ENCODE assay signal across 25 mouse cellular contexts in the genomic region with DNA sequence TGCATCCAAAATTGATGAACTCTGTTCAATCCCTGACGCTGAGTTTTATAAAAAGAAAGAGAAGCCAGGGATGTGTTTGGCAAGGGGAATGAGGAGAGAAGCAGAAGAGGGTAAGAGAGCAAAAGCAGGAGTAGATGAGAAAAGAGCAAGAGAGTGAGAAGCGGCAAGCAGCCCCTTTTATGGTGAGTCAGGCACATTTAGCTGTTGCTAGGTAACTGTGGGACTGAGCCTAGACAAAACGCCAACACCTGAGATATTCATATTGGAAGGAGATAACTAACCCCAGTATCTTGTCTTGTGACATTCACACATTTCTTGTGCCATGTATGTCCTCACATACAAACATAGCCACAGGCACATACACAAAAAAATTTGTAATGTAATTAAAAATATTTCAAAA.
DNase-seq lines count a peak whose midpoint lies in the region; ATAC-seq and TF ChIP-seq lines count a peak whose summit lies in the region.
"Had no signal": no experiment of that assay in that cellular context is flagged by ENCODE, and none has a peak within 500 bp of the region (broad histone marks: within the 10 kb centered on the region; RNA-seq: fewer than 3 reads in every experiment).

No protein-coding gene starts in this region.

- no peak overlapping the region for H3K4me3 ChIP-seq in forebrain, embryonic 14.5 days (ENCODE audit: low read depth, low read length)
- H3K4me3 ChIP-seq in forebrain, embryonic 12.5 days (replicated peaks), result no peak overlapping the region
- H3K4me3 ChIP-seq in hindbrain, embryonic 16.5 days (ENCODE audit: low read length), result no peak overlapping the region
- H3K4me3 ChIP-seq in hindbrain, embryonic 14.5 days (replicated peaks; ENCODE audit: low read length), result no peak overlapping the region
- H3K4me3 ChIP-seq in midbrain, embryonic 16.5 days (ENCODE audit: low read depth, low read length), result no peak overlapping the region
- H3K4me3 ChIP-seq in midbrain, embryonic 13.5 days (replicated peaks), result no peak overlapping the region
- no peak overlapping the region for H3K4me3 ChIP-seq in midbrain, postnatal 0 days (ENCODE audit: low read depth, low read length)
- H3K4me3 ChIP-seq: embryonic facial prominence, embryonic 13.5 days; heart, embryonic 13.5 days; limb, embryonic 13.5 days; lung, embryonic 15.5 days had no signal

- H3K27me3 ChIP-seq in forebrain, embryonic 14.5 days (replicated peaks; ENCODE audit: control insufficient read depth, insufficient read depth, low read length), result no peaks in the 10 kb centered on the region
- H3K27me3 ChIP-seq in forebrain, embryonic 12.5 days, result no peaks in the 10 kb centered on the region
- H3K27me3 ChIP-seq in hindbrain, embryonic 16.5 days (replicated peaks; ENCODE audit: control insufficient read depth, insufficient read depth, low read length), result no peaks in the 10 kb centered on the region
- no peaks in the 10 kb centered on the region for H3K27me3 ChIP-seq in hindbrain, embryonic 14.5 days (ENCODE audit: control insufficient read depth, insufficient read depth, low read length)
- H3K27me3 ChIP-seq in midbrain, embryonic 16.5 days (ENCODE audit: control insufficient read depth, insufficient read depth, low read depth, low read length), result no peaks in the 10 kb centered on the region
- no peaks in the 10 kb centered on the region for H3K27me3 ChIP-seq in midbrain, embryonic 13.5 days
- H3K27me3 ChIP-seq in midbrain, postnatal 0 days (ENCODE audit: insufficient read depth, low read length), result no peaks in the 10 kb centered on the region
- H3K27me3 ChIP-seq: CH12.LX; embryonic facial prominence, embryonic 13.5 days; heart, embryonic 13.5 days; limb, embryonic 13.5 days; lung, embryonic 15.5 days had no signal

- H3K9ac ChIP-seq in forebrain, embryonic 14.5 days (ENCODE audit: low read length), result no peak overlapping the region
- no peak overlapping the region for H3K9ac ChIP-seq in forebrain, embryonic 12.5 days
- H3K9ac ChIP-seq in hindbrain, embryonic 16.5 days (ENCODE audit: low read depth, low read length), result no peak overlapping the region
- no peak overlapping the region for H3K9ac ChIP-seq in hindbrain, embryonic 14.5 days
- no peak overlapping the region for H3K9ac ChIP-seq in midbrain, embryonic 16.5 days (ENCODE audit: low read depth, low read length)
- no peak overlapping the region for H3K9ac ChIP-seq in midbrain, embryonic 13.5 days (replicated peaks)
- H3K9ac ChIP-seq in midbrain, postnatal 0 days (replicated peaks; ENCODE audit: low read length, poor library complexity, severe bottlenecking), result no peak overlapping the region
- H3K9ac ChIP-seq: embryonic facial prominence, embryonic 13.5 days; heart, embryonic 13.5 days; limb, embryonic 13.5 days; lung, embryonic 15.5 days had no signal

- DNase-seq in forebrain, embryonic 14.5 days (ENCODE audit: low spot score), result peak; percentile 17
- DNase-seq in hindbrain, embryonic 14.5 days (ENCODE audit: low spot score), result no peak
- DNase-seq in midbrain, postnatal 0 days (ENCODE audit: low spot score), result peak; percentile 45
- no peak for DNase-seq in lung, postnatal 25 days (ENCODE audit: low spot score)
- DNase-seq: adrenal gland, adult 8-10 months; cerebellum, adult 11-12 months; cerebellum, adult 9-11 months; gastrocnemius, postnatal 10 days; heart, postnatal 10 days; kidney, adult 11 months; kidney, postnatal 25 days; right cerebral cortex, adult 18-20 months; thymus, postnatal 4 days had no signal

- TF ChIP-seq CTCF in midbrain, postnatal 0 days (IDR thresholded peaks at IDR 0.05), result no peak

- no peaks in the 10 kb centered on the region for H3K4me1 ChIP-seq in forebrain, embryonic 14.5 days (ENCODE audit: control insufficient read depth, insufficient read depth, low read length)
- H3K4me1 ChIP-seq in forebrain, embryonic 12.5 days, result no peaks in the 10 kb centered on the region
- H3K4me1 ChIP-seq in hindbrain, embryonic 16.5 days (ENCODE audit: control insufficient read depth, insufficient read depth, low read depth, low read length), result no peaks in the 10 kb centered on the region
- H3K4me1 ChIP-seq in hindbrain, embryonic 14.5 days (replicated peaks; ENCODE audit: control insufficient read depth, insufficient read depth, low read length), result no peaks in the 10 kb centered on the region
- peaks cover 4% of the 10 kb centered on the region for H3K4me1 ChIP-seq in midbrain, embryonic 16.5 days (ENCODE audit: control insufficient read depth, insufficient read depth, low read length)
- no peaks in the 10 kb centered on the region for H3K4me1 ChIP-seq in midbrain, embryonic 13.5 days (replicated peaks)
- no peaks in the 10 kb centered on the region; the same call in 1 of the 2 replicates for H3K4me1 ChIP-seq in midbrain, postnatal 0 days (ENCODE audit: insufficient read depth, low read length)
- H3K4me1 ChIP-seq: embryonic facial prominence, embryonic 13.5 days; heart, embryonic 13.5 days; limb, embryonic 13.5 days; lung, embryonic 15.5 days had no signal

- WGBS in forebrain, embryonic 14.5 days, result 52% methylated on average over 3 of the region's 3 CpGs
- WGBS in forebrain, embryonic 12.5 days, result 70% methylated on average over 3 of the region's 3 CpGs
- WGBS in hindbrain, embryonic 16.5 days, result 45% methylated on average over 3 of the region's 3 CpGs
- 59% methylated on average over 3 of the region's 3 CpGs for WGBS in hindbrain, embryonic 14.5 days
- WGBS in midbrain, embryonic 16.5 days, result 40% methylated on average over 3 of the region's 3 CpGs
- 53% methylated on average over 3 of the region's 3 CpGs for WGBS in midbrain, embryonic 13.5 days
- WGBS in midbrain, postnatal 0 days, result 42% methylated on average over 3 of the region's 3 CpGs

- H3K36me3 ChIP-seq in forebrain, embryonic 14.5 days (ENCODE audit: control insufficient read depth, insufficient read depth, low read length), result no peaks in the 10 kb centered on the region
- no peaks in the 10 kb centered on the region for H3K36me3 ChIP-seq in forebrain, embryonic 12.5 days (replicated peaks)
- no peaks in the 10 kb centered on the region for H3K36me3 ChIP-seq in hindbrain, embryonic 16.5 days (ENCODE audit: control insufficient read depth, insufficient read depth, low read length)
- H3K36me3 ChIP-seq in hindbrain, embryonic 14.5 days (replicated peaks; ENCODE audit: control insufficient read depth, insufficient read depth), result no peaks in the 10 kb centered on the region
- H3K36me3 ChIP-seq in midbrain, embryonic 16.5 days (ENCODE audit: control insufficient read depth, insufficient read depth, low read length), result no peaks in the 10 kb centered on the region
- H3K36me3 ChIP-seq in midbrain, embryonic 13.5 days, result no peaks in the 10 kb centered on the region
- no peaks in the 10 kb centered on the region for H3K36me3 ChIP-seq in midbrain, postnatal 0 days (ENCODE audit: insufficient read depth, low read length)
- H3K36me3 ChIP-seq: embryonic facial prominence, embryonic 13.5 days; heart, embryonic 13.5 days; limb, embryonic 13.5 days; lung, embryonic 15.5 days had no signal

- peak; percentile 48; the same call in 1 of the 2 replicates for ATAC-seq in forebrain, embryonic 14.5 days
- no peak for ATAC-seq in forebrain, embryonic 12.5 days (ENCODE audit: low FRiP score)
- ATAC-seq in hindbrain, embryonic 16.5 days, result peak; percentile 68; the same call in 1 of the 2 replicates
- no peak for ATAC-seq in hindbrain, embryonic 14.5 days (ENCODE audit: low FRiP score)
- ATAC-seq in midbrain, embryonic 16.5 days, result peak; percentile 76
- ATAC-seq in midbrain, embryonic 13.5 days, result no peak
- ATAC-seq in midbrain, postnatal 0 days (ENCODE audit: low FRiP score), result no peak
- ATAC-seq: inflammation-experienced regulatory T-cells, adult 6 months had no signal

- H3K4me2 ChIP-seq in forebrain, embryonic 14.5 days (ENCODE audit: low read length), result no peak overlapping the region
- no peak overlapping the region for H3K4me2 ChIP-seq in forebrain, embryonic 12.5 days
- H3K4me2 ChIP-seq in hindbrain, embryonic 16.5 days (ENCODE audit: low read length), result no peak overlapping the region
- H3K4me2 ChIP-seq in hindbrain, embryonic 14.5 days (replicated peaks), result no peak overlapping the region
- H3K4me2 ChIP-seq in midbrain, embryonic 16.5 days (ENCODE audit: low read length), result no peak overlapping the region
- H3K4me2 ChIP-seq in midbrain, embryonic 13.5 days (replicated peaks), result no peak overlapping the region
- H3K4me2 ChIP-seq in midbrain, postnatal 0 days (ENCODE audit: low read depth, low read length, poor library complexity, severe bottlenecking), result no peak overlapping the region
- H3K4me2 ChIP-seq: embryonic facial prominence, embryonic 13.5 days; heart, embryonic 13.5 days; limb, embryonic 13.5 days; liver, embryonic 11.5 days; lung, embryonic 15.5 days had no signal

- H3K27ac ChIP-seq in forebrain, embryonic 14.5 days (ENCODE audit: low read depth, low read length), result no peak overlapping the region
- no peak overlapping the region for H3K27ac ChIP-seq in forebrain, embryonic 12.5 days
- no peak overlapping the region for H3K27ac ChIP-seq in hindbrain, embryonic 16.5 days (ENCODE audit: low read depth, low read length)
- no peak overlapping the region for H3K27ac ChIP-seq in hindbrain, embryonic 14.5 days
- no peak overlapping the region for H3K27ac ChIP-seq in midbrain, embryonic 16.5 days (ENCODE audit: low read length)
- H3K27ac ChIP-seq in midbrain, embryonic 13.5 days, result no peak overlapping the region
- H3K27ac ChIP-seq in midbrain, postnatal 0 days (ENCODE audit: low read depth, low read length), result no peak overlapping the region
- H3K27ac ChIP-seq: embryonic facial prominence, embryonic 13.5 days; heart, embryonic 13.5 days; limb, embryonic 13.5 days; lung, embryonic 15.5 days; macrophage had no signal

- no peaks in the 10 kb centered on the region for H3K9me3 ChIP-seq in forebrain, embryonic 14.5 days (replicated peaks; ENCODE audit: control insufficient read depth, low read length)
- H3K9me3 ChIP-seq in forebrain, embryonic 12.5 days, result no peaks in the 10 kb centered on the region
- no peaks in the 10 kb centered on the region for H3K9me3 ChIP-seq in hindbrain, embryonic 16.5 days (ENCODE audit: control insufficient read depth, low read length)
- H3K9me3 ChIP-seq in hindbrain, embryonic 14.5 days (ENCODE audit: control insufficient read depth, low read length), result no peaks in the 10 kb centered on the region
- no peaks in the 10 kb centered on the region for H3K9me3 ChIP-seq in midbrain, embryonic 16.5 days (replicated peaks; ENCODE audit: control insufficient read depth, low read length, poor library complexity, severe bottlenecking)
- no peaks in the 10 kb centered on the region for H3K9me3 ChIP-seq in midbrain, embryonic 13.5 days
- H3K9me3 ChIP-seq in midbrain, postnatal 0 days (ENCODE audit: low read length), result no peaks in the 10 kb centered on the region
- H3K9me3 ChIP-seq: embryonic facial prominence, embryonic 13.5 days; heart, embryonic 13.5 days; limb, embryonic 13.5 days; lung, embryonic 15.5 days had no signal

Comparison
In these comparisons a context has a peak if more than half of its experiments do, and no peak if none do; other contexts are left out.
1. ATAC-seq: peak in forebrain, embryonic 14.5 days (single experiment), hindbrain, embryonic 16.5 days (single experiment) and midbrain, embryonic 16.5 days (single experiment); none in forebrain, embryonic 12.5 days (single experiment), hindbrain, embryonic 14.5 days (single experiment), midbrain, embryonic 13.5 days (single experiment) and midbrain, postnatal 0 days (single experiment).
2. DNase-seq: peak in forebrain, embryonic 14.5 days (single experiment) and midbrain, postnatal 0 days (single experiment); none in hindbrain, embryonic 14.5 days (single experiment) and lung, postnatal 25 days (single experiment).